8 mouse cellular contexts compared by ENCODE assay signal in genomic region chr17:80096043-80096719, GRCm38 (mm10). TPM values are rescaled to one million over a fixed set of nuclear protein-coding genes. Genes with fewer than 3 reads are reported as not detected.
DNase-seq lines count a peak whose midpoint lies in the region; ATAC-seq and TF ChIP-seq lines count a peak whose summit lies in the region.

No protein-coding gene starts in this region.

- DNase-seq in adrenal gland, adult 2 months, result peak; percentile 77
- peak; percentile 22 for DNase-seq in embryo, embryonic 11.5 days (ENCODE audit: low read depth, low spot score)
- DNase-seq in heart, adult 2 months, result peak; percentile 29 to 51
- peak; percentile 91 for DNase-seq in kidney, adult 11 months
- DNase-seq in limb, embryonic 10.5 days (ENCODE audit: low spot score), result peak; percentile 65
- peak; percentile 64 for DNase-seq in mesoderm, embryonic 11.5 days (ENCODE audit: low read depth, low spot score)
- peak; percentile 22 for DNase-seq in right cerebral cortex, postnatal 14 days

- ATAC-seq in erythroblast, adult 5-6 weeks (replicated peaks; ENCODE audit: low FRiP score, poor library complexity, severe bottlenecking), result no peak

- no peak for TF ChIP-seq POLR2A in heart, adult 2 months (IDR thresholded peaks at IDR 0.05; ENCODE audit: insufficient read depth, low read depth, low read length)

- no peaks in the 10 kb centered on the region for H3K4me1 ChIP-seq in heart, adult 2 months (ENCODE audit: control insufficient read depth, insufficient read depth, low read length)
- peaks cover 17% of the 10 kb centered on the region for H3K4me1 ChIP-seq in limb, embryonic 10.5 days

- no peak for TF ChIP-seq EP300 in heart, adult 2 months (IDR thresholded peaks at IDR 0.05; ENCODE audit: insufficient read depth, low read depth, low read length)

- no peak for TF ChIP-seq CTCF in heart, adult 2 months (IDR thresholded peaks at IDR 0.05)

- H3K27ac ChIP-seq in heart, adult 2 months, result no peak overlapping the region
- H3K27ac ChIP-seq in limb, embryonic 10.5 days, result peak overlapping the region; percentile 32; the same call in 1 of the 2 replicates

- no peaks in the 10 kb centered on the region for H3K27me3 ChIP-seq in heart, adult 2 months (ENCODE audit: control insufficient read depth, insufficient read depth, low read length)
- H3K27me3 ChIP-seq in limb, embryonic 10.5 days (ENCODE audit: low read depth, poor library complexity, severe bottlenecking), result no peaks in the 10 kb centered on the region

- H3K4me3 ChIP-seq in heart, adult 2 months, result no peak overlapping the region; the same call in 1 of the 2 replicates
- H3K4me3 ChIP-seq in limb, embryonic 10.5 days, result peak overlapping the region; percentile 24

- H3K9ac ChIP-seq in heart, adult 2 months (ENCODE audit: low read depth, low read length), result no peak overlapping the region

- intact Hi-C loops in heart, adult 2 months (cut with DNase I), result no loop called here

- H3K9me3 ChIP-seq in limb, embryonic 10.5 days (replicated peaks), result no peaks in the 10 kb centered on the region

- H3K36me3 ChIP-seq in heart, adult 2 months (ENCODE audit: control insufficient read depth, insufficient read depth, low read length), result no peaks in the 10 kb centered on the region
- H3K36me3 ChIP-seq in limb, embryonic 10.5 days, result no peaks in the 10 kb centered on the region

- no peaks in the 10 kb centered on the region for H3K79me2 ChIP-seq in heart, adult 2 months (replicated peaks; ENCODE audit: control insufficient read depth, insufficient read depth, low read length)

- WGBS in heart, adult 2 months, result 22% methylated on average over 20 of the region's 20 CpGs
- WGBS in limb, embryonic 10.5 days, result 16% methylated on average over 20 of the region's 20 CpGs

RNA-seq across cellular contexts. Expression of gene Galm, which starts 31.1 kb away (rescaled TPM):
- total RNA-seq in adrenal gland, adult 2 months (2021), result 10 to 100 TPM; 16.7 to 21.2 TPM
- polyA plus RNA-seq in adrenal gland, adult 2 months (2012; rRNA removed), result 5.4 and 5.5 TPM in 2 replicates
- 10 to 100 TPM; 17.9 to 19.8 TPM for total RNA-seq in heart, adult 2 months (2021)
- polyA plus RNA-seq in heart, adult 2 months (2012; rRNA removed), result 19.6 and 44.5 TPM in 2 replicates
- polyA plus RNA-seq in limb, embryonic 10.5 days (2016; fragmentation: Nextera tagmentation; extraction: Ambion mirVana), result 11.5 and 12.8 TPM in 2 replicates
- total RNA-seq in erythroblast, adult 5-6 weeks (2015; ENCODE audit: low replicate concordance), result 2.1 and 7.5 TPM in 2 replicates
- total RNA-seq in erythroblast, adult 5-6 weeks (2017; ENCODE audit: low replicate concordance), result 0.84 and 1.7 TPM in 2 replicates

RNA-seq across cellular contexts. Expression of gene Hnrnpll, which starts 34.0 kb away (rescaled TPM):
- total RNA-seq in adrenal gland, adult 2 months (2021), result 10 to 100 TPM; 43.5 to 44.5 TPM
- polyA plus RNA-seq in adrenal gland, adult 2 months (2012; rRNA removed), result 14.8 and 15.2 TPM in 2 replicates
- total RNA-seq in heart, adult 2 months (2021), result 10 to 100 TPM; 19.9 to 23.7 TPM
- 7.5 and 14.2 TPM in 2 replicates for polyA plus RNA-seq in heart, adult 2 months (2012; rRNA removed)
- polyA plus RNA-seq in limb, embryonic 10.5 days (2016; fragmentation: Nextera tagmentation; extraction: Ambion mirVana), result 99.2 and 100.0 TPM in 2 replicates
- total RNA-seq in erythroblast, adult 5-6 weeks (2015; ENCODE audit: low replicate concordance), result 32.6 and 37.1 TPM in 2 replicates
- total RNA-seq in erythroblast, adult 5-6 weeks (2017; ENCODE audit: low replicate concordance), result 24.6 and 31.1 TPM in 2 replicates

Comparison
In these comparisons a context has a peak if more than half of its experiments do, and no peak if none do; other contexts are left out.
1. DNase-seq: peak in every context shown above with its lines; median percentile 91 in kidney, adult 11 months; 77 in adrenal gland, adult 2 months; 65 in limb, embryonic 10.5 days; 64 in mesoderm, embryonic 11.5 days; 40 in heart, adult 2 months; 22 in embryo, embryonic 11.5 days; 22 in right cerebral cortex, postnatal 14 days.